Mouse (Mus musculus): ENCODE measurements around the gene Hist1h1a.

GRCm38 (mm10) chr13:23804532-23804931 is 41.1 kb downstream of the Hist1h1a start:
- TF ChIP-seq E2F4 (IDR thresholded peaks at IDR 0.05; ENCODE audit: insufficient replicate concordance, low read depth, low read length): no peak
- TF ChIP-seq CTCF (conservative IDR thresholded peaks at IDR 0.05 in 1 of 2, IDR thresholded peaks at IDR 0.05 in 1 of 2; ENCODE audit: low read depth in 2 of 2, low read length in 2 of 2): no peak
- no peak for TF ChIP-seq ZC3H11A (IDR thresholded peaks at IDR 0.05; ENCODE audit: low read depth, low read length)
- no peak for TF ChIP-seq EP300 (IDR thresholded peaks at IDR 0.05; ENCODE audit: low read length)
- no peak for TF ChIP-seq NELFE (IDR thresholded peaks at IDR 0.05; ENCODE audit: low read depth, low read length)
- TF ChIP-seq JUN (IDR thresholded peaks at IDR 0.05; ENCODE audit: insufficient read depth, low read depth, low read length): no peak
- TF ChIP-seq POLR2AphosphoS2 (IDR thresholded peaks at IDR 0.05; ENCODE audit: low read depth, low read length): no peak
- no peak for TF ChIP-seq MAFK (IDR thresholded peaks at IDR 0.05; ENCODE audit: insufficient replicate concordance, low read length)
- TF ChIP-seq IRF4 (IDR thresholded peaks at IDR 0.05; ENCODE audit: low read depth, low read length): no peak
- no peak for TF ChIP-seq ZKSCAN1 (IDR thresholded peaks at IDR 0.05; ENCODE audit: borderline replicate concordance, low read depth, low read length)
- TF ChIP-seq POLR2A (IDR thresholded peaks at IDR 0.05; ENCODE audit: low read depth, low read length): no peak
- no peak for TF ChIP-seq USF1 (IDR thresholded peaks at IDR 0.05; ENCODE audit: low read depth, low read length)
- TF ChIP-seq MAX (IDR thresholded peaks at IDR 0.05; ENCODE audit: low read length): no peak

Data from CH12.LX (cell line).